Mouse (Mus musculus): ENCODE measurements around the gene Lnx1.

GRCm38 (mm10) chr5:74624385-74624784 lies 78.3 kb downstream of the Lnx1 start:
- TF ChIP-seq POLR2A (IDR thresholded peaks at IDR 0.05; ENCODE audit: borderline replicate concordance, low read depth, low read length) (no peak), CTCF (IDR thresholded peaks at IDR 0.05; ENCODE audit: low read depth, low read length) (no peak)

All from bone marrow macrophage, adult 2 months (primary cell).